Mouse (Mus musculus) stomach, embryonic 14.5 days (tissue): ENCODE data around the gene Ripply2. TPM values are rescaled to one million over a fixed set of nuclear protein-coding genes. Genes with fewer than 3 reads are reported as not detected.
A peak's percentile ranks its signal among the peaks of the same experiment; 100 is the strongest.
"Not testable (repeated sequence)": the region's sequence is repeated elsewhere in the genome, so short reads cannot be mapped to it uniquely, and the experiment has no call there.

ENCODE experiments used
- ATAC-seq: fragments of 200-750 bp; cut with Nextera tagmentation; 2 replicates; pipeline ENCODE4 v1.8.0; 2017; ENCODE audit warnings: low read depth, moderate TSS enrichment; ENCODE audit not compliant: insufficient number of reproducible peaks, insufficient read depth, low FRiP score
- H3K27ac ChIP-seq: fragments of 300-500 bp; sonication (generic); 2 replicates; pipeline ENCODE4 v1.5.1; 2014; ENCODE audit warnings: mild to moderate bottlenecking, low read length, moderate library complexity, mixed read lengths
- H3K27me3 ChIP-seq: fragments of 300-500 bp; sonication (generic); 2 replicates; pipeline ENCODE4 v1.6.1; 2014; ENCODE audit warnings: low read length, control low read depth, mixed read lengths; ENCODE audit not compliant: control insufficient read depth, insufficient read depth
- H3K36me3 ChIP-seq: fragments of 300-500 bp; sonication (generic); 2 replicates; pipeline ENCODE4 v1.6.1; 2014; ENCODE audit warnings: mild to moderate bottlenecking, control low read depth, low read length, moderate library complexity, mixed read lengths; ENCODE audit not compliant: control insufficient read depth, insufficient read depth
- H3K4me1 ChIP-seq: fragments of 300-500 bp; sonication (generic); 2 replicates; pipeline ENCODE4 v1.6.1; 2014; ENCODE audit warnings: low read length, control low read depth, mixed read lengths; ENCODE audit not compliant: control insufficient read depth, insufficient read depth
- H3K4me2 ChIP-seq: fragments of 300-500 bp; sonication (generic); replicated peaks from 2 replicates; pipeline ENCODE4 v1.6.1; 2014; ENCODE audit warnings: low read depth, low read length, control low read depth
- H3K4me3 ChIP-seq: fragments of 300-500 bp; sonication (generic); 2 replicates; pipeline ENCODE4 v1.5.1; 2014; ENCODE audit warnings: low read depth, low read length, control low read depth
- H3K9ac ChIP-seq: fragments of 300-500 bp; sonication (generic); replicated peaks from 2 replicates; pipeline ENCODE4 v1.6.1; 2014; ENCODE audit warnings: low read depth, mild to moderate bottlenecking, control low read depth, low read length, moderate library complexity, mixed read lengths
- H3K9me3 ChIP-seq: fragments of 300-500 bp; sonication (generic); 2 replicates; pipeline ENCODE4 v1.6.1; 2016; ENCODE audit warnings: low read depth, low read length, control low read depth; ENCODE audit not compliant: control insufficient read depth
- WGBS: fragments of 180-500 bp; shearing (Covaris S2); extraction: QIAGEN DNeasy Blood & Tissue Kit; methylation state at CpG from one replicate; pipeline ENCODE4 v1.1.7; 2014; 5-methylcytosine and 5-hydroxymethylcytosine counted together
- polyA plus RNA-seq: library from polyadenylated mRNA; unstranded; fragments of >200 nt; fragmentation: Nextera tagmentation; extraction: Ambion mirVana; gene quantifications from 2 replicates; pipeline ENCODE4 v1.2.1, GENCODE M21; 2014

The Ripply2 gene
- 0.57 and 1.3 TPM in 2 replicates for polyA plus RNA-seq

GRCm38 (mm10) chr9:87015288-87015937 lies at the start of gene Ripply2:
Gene Ripply2 (plus strand): TSS chr9:87015537.
- H3K36me3 ChIP-seq: no peaks in the 10 kb centered on the region
- WGBS: 1% methylated on average over 71 of the region's 71 CpGs
- peak within 1 kb of the TSS; percentile 77 for H3K4me2 ChIP-seq
- H3K4me1 ChIP-seq: 0 out of 2 replicates have a peak, but pooled peaks cover 6% of the 10 kb centered on the region
- H3K9me3 ChIP-seq: no peaks in the 10 kb centered on the region
- peak within 1 kb of the TSS; percentile 34 for H3K4me3 ChIP-seq
- ATAC-seq: no peak; the same call in 1 of the 2 replicates
- no peak within 1 kb of the TSS for H3K27ac ChIP-seq
- no peak within 1 kb of the TSS for H3K9ac ChIP-seq
- peaks cover 25% of the 10 kb centered on the region for H3K27me3 ChIP-seq

DNA sequence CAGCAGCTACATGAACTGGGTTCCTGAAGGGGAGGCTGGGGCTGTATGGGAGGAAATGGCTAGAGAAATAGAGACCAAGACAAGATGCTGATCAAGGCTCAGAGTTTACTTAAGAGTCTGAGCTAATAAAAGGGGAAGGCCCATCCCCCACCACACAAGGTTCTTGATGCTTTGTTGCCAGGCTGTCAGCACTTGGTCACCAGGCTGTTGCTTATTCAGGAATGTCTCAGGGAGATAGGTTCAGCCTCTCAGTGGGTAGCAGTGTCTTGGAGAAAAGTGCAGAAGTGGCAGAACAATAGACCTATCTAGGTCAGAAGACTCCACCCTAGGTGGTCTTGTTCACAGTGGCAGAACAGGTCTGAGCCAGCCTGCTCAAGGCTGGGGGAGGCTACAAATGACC lies 42.9 kb upstream of the Ripply2 start:
- H3K36me3 ChIP-seq, H3K4me3 ChIP-seq, H3K4me2 ChIP-seq, H3K27me3 ChIP-seq, H3K9me3 ChIP-seq, H3K4me1 ChIP-seq, ATAC-seq, H3K9ac ChIP-seq, H3K27ac ChIP-seq: not testable (repeated sequence)

DNA sequence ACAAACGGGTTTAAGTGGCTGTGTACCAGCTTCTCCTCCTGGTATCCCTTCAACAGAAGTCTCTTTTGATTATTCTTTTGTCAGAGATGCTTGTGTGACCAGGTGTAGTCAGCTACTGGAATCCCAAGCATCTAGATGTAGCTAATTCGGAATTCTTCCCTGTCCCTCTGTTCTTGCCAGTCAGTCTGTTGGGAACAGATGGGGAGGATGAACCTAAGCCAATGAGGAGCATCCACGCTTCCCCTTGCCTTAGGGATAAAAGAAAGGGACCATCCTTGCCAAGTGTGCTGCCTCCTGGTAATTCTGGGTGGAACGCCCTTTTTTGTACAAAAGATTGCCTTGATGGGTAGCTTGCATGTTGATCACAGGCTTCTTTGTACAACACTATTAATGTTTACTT lies 41.8 kb upstream of the Ripply2 start:
- H3K36me3 ChIP-seq: no peaks in the 10 kb centered on the region
- no peaks in the 10 kb centered on the region for H3K27me3 ChIP-seq
- H3K9me3 ChIP-seq: no peaks in the 10 kb centered on the region
- WGBS: 65% methylated on average over 4 of the region's 4 CpGs
- no peak overlapping the region for H3K27ac ChIP-seq
- no peak for ATAC-seq
- H3K9ac ChIP-seq: no peak overlapping the region
- H3K4me1 ChIP-seq: no peaks in the 10 kb centered on the region
- no peak overlapping the region for H3K4me3 ChIP-seq
- H3K4me2 ChIP-seq: no peak overlapping the region

DNA sequence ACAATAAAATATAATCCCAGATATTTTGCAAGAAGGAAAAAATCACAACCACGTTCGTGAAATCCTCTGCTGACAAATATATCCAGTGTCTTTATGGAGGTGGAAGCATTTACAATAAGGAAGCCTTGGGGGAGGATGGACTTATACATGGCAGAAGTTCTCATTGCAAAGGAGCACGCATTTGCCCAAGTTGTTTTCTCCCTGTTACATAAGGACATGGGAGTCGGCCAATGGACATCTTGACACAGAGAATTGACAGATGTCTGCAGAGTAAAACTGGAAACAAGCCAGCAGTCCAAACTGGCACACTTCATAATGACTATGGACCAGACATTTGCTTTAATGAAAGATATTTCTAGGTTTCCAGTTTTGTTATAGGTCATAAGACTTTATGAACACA lies 38.4 kb upstream of the Ripply2 start:
- H3K4me1 ChIP-seq: no peaks in the 10 kb centered on the region
- ATAC-seq: no peak
- H3K27ac ChIP-seq: no peak overlapping the region
- H3K27me3 ChIP-seq: no peaks in the 10 kb centered on the region
- 79% methylated on average over 4 of the region's 4 CpGs for WGBS
- H3K4me3 ChIP-seq: no peak overlapping the region
- no peaks in the 10 kb centered on the region for H3K36me3 ChIP-seq
- no peak overlapping the region for H3K4me2 ChIP-seq
- no peaks in the 10 kb centered on the region for H3K9me3 ChIP-seq
- no peak overlapping the region for H3K9ac ChIP-seq

- Histone ChIP-seq H3K36me3 (no peaks in the 10 kb centered on the region), H3K4me3 (no peak overlapping the region), H3K9ac (no peak overlapping the region), H3K27ac (no peak overlapping the region), H3K9me3 (no peaks in the 10 kb centered on the region), H3K4me1 (no peaks in the 10 kb centered on the region), H3K4me2 (no peak overlapping the region), H3K27me3 (no peaks in the 10 kb centered on the region)
- no peak for ATAC-seq
- 32% methylated on average over 7 of the region's 7 CpGs for WGBS
Measured at GRCm38 (mm10) chr9:86978257-86978907, 37.0 kb upstream of the Ripply2 start.

DNA sequence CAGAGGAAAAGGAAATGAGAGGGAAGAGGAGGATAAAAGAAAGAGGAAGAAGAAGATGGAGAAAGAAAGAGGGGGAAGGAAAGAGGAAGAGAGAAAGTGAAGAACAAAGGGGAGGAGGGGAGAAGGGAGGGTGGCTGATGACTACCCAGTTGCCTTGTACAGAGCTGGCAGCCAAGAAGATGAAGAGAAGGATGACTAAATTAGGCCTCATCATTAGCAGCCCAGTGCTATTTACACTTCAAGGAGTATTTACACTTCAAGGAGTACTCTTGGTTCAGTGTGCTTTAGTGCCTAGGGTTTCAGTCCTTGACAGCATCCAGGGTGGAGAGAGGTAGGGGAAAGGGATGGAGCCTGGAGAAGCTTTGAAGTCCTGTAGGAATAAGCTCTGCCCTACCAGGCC lies 35.3 kb upstream of the Ripply2 start:
- no peak for ATAC-seq
- Histone ChIP-seq H3K27me3 (no peaks in the 10 kb centered on the region), H3K9ac (no peak overlapping the region), H3K4me1 (no peaks in the 10 kb centered on the region), H3K4me2 (no peak overlapping the region), H3K4me3 (no peak overlapping the region), H3K36me3 (no peaks in the 10 kb centered on the region), H3K9me3 (no peaks in the 10 kb centered on the region), H3K27ac (no peak overlapping the region)

GRCm38 (mm10) chr9:86980942-86981341 lies 34.4 kb upstream of the Ripply2 start:
- no peaks in the 10 kb centered on the region for H3K9me3 ChIP-seq
- WGBS: 52% methylated on average over 2 of the region's 2 CpGs
- no peak overlapping the region for H3K9ac ChIP-seq
- H3K4me1 ChIP-seq: no peaks in the 10 kb centered on the region
- no peak overlapping the region for H3K27ac ChIP-seq
- ATAC-seq: no peak
- no peaks in the 10 kb centered on the region for H3K36me3 ChIP-seq
- no peaks in the 10 kb centered on the region for H3K27me3 ChIP-seq
- no peak overlapping the region for H3K4me3 ChIP-seq
- H3K4me2 ChIP-seq: no peak overlapping the region

- Histone ChIP-seq H3K4me1 (no peaks in the 10 kb centered on the region), H3K27ac (no peak overlapping the region), H3K27me3 (no peaks in the 10 kb centered on the region), H3K4me3 (no peak overlapping the region), H3K36me3 (no peaks in the 10 kb centered on the region), H3K9me3 (no peaks in the 10 kb centered on the region), H3K9ac (no peak overlapping the region), H3K4me2 (no peak overlapping the region)
- WGBS: 10% methylated on average over 10 of the region's 10 CpGs
- ATAC-seq: no peak
Measured at GRCm38 (mm10) chr9:86981551-86981950, 33.8 kb upstream of the Ripply2 start.

GRCm38 (mm10) chr9:86984583-86984982 lies 30.8 kb upstream of the Ripply2 start:
- Histone ChIP-seq H3K27me3 (no peaks in the 10 kb centered on the region), H3K27ac (no peak overlapping the region), H3K4me2 (no peak overlapping the region), H3K4me1 (no peaks in the 10 kb centered on the region), H3K36me3 (no peaks in the 10 kb centered on the region), H3K9me3 (no peaks in the 10 kb centered on the region), H3K9ac (no peak overlapping the region), H3K4me3 (no peak overlapping the region)
- ATAC-seq: no peak
- whole genome bisulfite sequencing: 54% methylated on average over 3 of the region's 3 CpGs
